Mouse (Mus musculus): ENCODE measurements around the gene Klf7. TPM values are rescaled to one million over a fixed set of nuclear protein-coding genes. Genes with fewer than 3 reads are reported as not detected.

The Klf7 gene
- 26.1 and 27.7 TPM in 2 replicates for polyA plus RNA-seq (2014; fragmentation: Nextera tagmentation; extraction: Ambion mirVana)

- DNase-seq (ENCODE audit: low spot score): peak; percentile 100
- under 1% methylated on average over 43 of the region's 82 CpGs for whole genome bisulfite sequencing
Observed at GRCm38 (mm10) chr1:64121559-64122465, at the start of gene Klf7. Gene Klf7 (minus strand): TSS chr1:64122282.

DNA sequence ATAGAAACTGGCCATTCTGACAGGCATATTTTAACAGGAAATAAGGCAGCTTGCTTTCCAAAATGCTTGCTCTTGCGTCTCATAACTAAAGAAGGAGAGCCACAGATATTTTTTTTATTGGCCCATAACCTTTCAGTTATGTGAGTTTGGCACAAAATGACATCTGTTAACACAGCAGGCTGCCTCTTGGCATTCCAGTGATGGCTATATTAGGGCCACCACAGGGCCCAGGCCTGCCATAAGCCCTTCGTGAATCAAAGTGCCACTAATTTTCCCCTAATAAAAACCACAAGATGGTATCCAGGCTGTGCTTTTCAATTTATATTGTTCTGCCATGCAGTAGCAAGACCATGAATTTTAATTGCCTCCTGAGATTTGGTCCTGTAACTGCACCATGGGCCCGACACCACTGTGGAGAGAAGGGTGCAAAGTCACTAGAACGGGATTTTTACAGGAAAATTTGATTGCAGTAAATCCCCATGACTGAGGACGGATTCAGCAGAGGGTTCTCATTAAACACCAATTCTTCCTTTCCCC, 42.5 kb upstream of the Klf7 start:
- WGBS: 61% methylated on average over 5 of the region's 5 CpGs
- no peaks in the 10 kb centered on the region for H3K4me1 ChIP-seq (ENCODE audit: control insufficient read depth, insufficient read depth, low read length)
- no peaks in the 10 kb centered on the region for H3K9me3 ChIP-seq (ENCODE audit: control insufficient read depth, low read length)
- H3K9ac ChIP-seq (ENCODE audit: low read depth, low read length): no peak overlapping the region
- ATAC-seq (ENCODE audit: low read depth) (no peak), DNase-seq (ENCODE audit: low spot score) (no peak)
- no peaks in the 10 kb centered on the region for H3K36me3 ChIP-seq (ENCODE audit: control insufficient read depth, insufficient read depth, low read length)
- no peaks in the 10 kb centered on the region for H3K27me3 ChIP-seq (replicated peaks; ENCODE audit: control insufficient read depth, insufficient read depth, low read length)
- no peak overlapping the region for H3K27ac ChIP-seq (replicated peaks; ENCODE audit: low read depth, low read length)
- H3K4me3 ChIP-seq (ENCODE audit: low read depth, low read length): no peak overlapping the region
- no peak overlapping the region for H3K4me2 ChIP-seq (ENCODE audit: low read depth, low read length)

More at GRCm38 (mm10) chr1:64121559-64122465, at the start of gene Klf7:
- H3K4me2 ChIP-seq (ENCODE audit: low read depth, low read length): peak within 1 kb of the TSS; percentile 87
- no peaks in the 10 kb centered on the region for H3K36me3 ChIP-seq (ENCODE audit: control insufficient read depth, insufficient read depth, low read length)
- peak within 1 kb of the TSS; percentile 62 for H3K4me3 ChIP-seq (ENCODE audit: low read depth, low read length)
- H3K4me1 ChIP-seq (ENCODE audit: control insufficient read depth, insufficient read depth, low read length): peaks cover 21% of the 10 kb centered on the region
- no peaks in the 10 kb centered on the region for H3K9me3 ChIP-seq (ENCODE audit: control insufficient read depth, low read length)
- H3K27me3 ChIP-seq (replicated peaks; ENCODE audit: control insufficient read depth, insufficient read depth, low read length): no peaks in the 10 kb centered on the region
- H3K27ac ChIP-seq (replicated peaks; ENCODE audit: low read depth, low read length): peak within 1 kb of the TSS; percentile 100
- peak; percentile 96 for ATAC-seq (ENCODE audit: low read depth)
- peak within 1 kb of the TSS; percentile 96 for H3K9ac ChIP-seq (ENCODE audit: low read depth, low read length)

DNA sequence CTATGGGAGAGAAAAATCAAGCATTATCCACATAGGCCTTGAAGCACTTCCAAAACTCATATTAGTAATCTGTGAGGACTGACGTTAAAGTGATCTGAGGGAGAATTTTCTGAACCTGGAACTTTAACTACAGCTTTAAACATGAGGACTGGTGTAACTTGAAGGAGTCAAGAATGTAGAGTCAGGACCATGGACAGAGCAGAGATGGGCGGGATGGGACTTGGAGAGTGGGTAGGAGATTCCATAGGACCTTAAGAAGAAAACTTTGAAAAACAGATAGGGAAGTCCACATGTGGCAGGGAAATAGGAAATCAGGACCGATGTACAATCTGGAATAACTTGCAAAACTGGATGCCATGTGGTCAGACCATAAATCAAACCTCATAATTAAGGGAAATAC, 36.7 kb upstream of the Klf7 start:
- 36% methylated on average over 3 of the region's 3 CpGs for WGBS
- H3K4me2 ChIP-seq (ENCODE audit: low read depth, low read length): no peak overlapping the region
- ATAC-seq (ENCODE audit: low read depth) (no peak), DNase-seq (ENCODE audit: low spot score) (peak; percentile 75)
- H3K9me3 ChIP-seq (ENCODE audit: control insufficient read depth, low read length): no peaks in the 10 kb centered on the region
- no peaks in the 10 kb centered on the region for H3K4me1 ChIP-seq (ENCODE audit: control insufficient read depth, insufficient read depth, low read length)
- H3K36me3 ChIP-seq (ENCODE audit: control insufficient read depth, insufficient read depth, low read length): no peaks in the 10 kb centered on the region
- H3K27me3 ChIP-seq (replicated peaks; ENCODE audit: control insufficient read depth, insufficient read depth, low read length): no peaks in the 10 kb centered on the region
- H3K27ac ChIP-seq (replicated peaks; ENCODE audit: low read depth, low read length): no peak overlapping the region
- H3K4me3 ChIP-seq (ENCODE audit: low read depth, low read length): no peak overlapping the region
- no peak overlapping the region for H3K9ac ChIP-seq (ENCODE audit: low read depth, low read length)

DNA sequence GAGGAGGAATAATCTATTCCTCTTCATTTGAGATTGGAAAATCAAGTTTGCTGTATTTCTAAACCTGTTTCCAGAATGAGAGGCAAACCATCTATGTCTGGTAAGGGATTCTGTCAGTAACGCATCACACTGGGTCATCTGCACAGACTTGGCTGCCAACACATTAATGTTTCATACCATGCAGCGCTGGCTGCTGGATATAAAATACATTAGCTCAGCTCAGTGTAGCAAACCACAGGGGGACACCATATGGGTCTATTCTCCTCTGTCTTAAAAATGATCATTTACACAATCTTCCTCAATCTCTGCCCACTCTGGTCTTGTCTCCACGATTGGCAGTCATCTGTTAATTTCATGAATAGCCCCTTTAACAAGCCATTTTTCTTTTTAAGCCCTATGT, 27.1 kb upstream of the Klf7 start:
- no peaks in the 10 kb centered on the region for H3K36me3 ChIP-seq (ENCODE audit: control insufficient read depth, insufficient read depth, low read length)
- H3K4me2 ChIP-seq (ENCODE audit: low read depth, low read length): no peak overlapping the region
- H3K27me3 ChIP-seq (replicated peaks; ENCODE audit: control insufficient read depth, insufficient read depth, low read length): no peaks in the 10 kb centered on the region
- no peak overlapping the region for H3K9ac ChIP-seq (ENCODE audit: low read depth, low read length)
- no peaks in the 10 kb centered on the region for H3K4me1 ChIP-seq (ENCODE audit: control insufficient read depth, insufficient read depth, low read length)
- WGBS: 87% methylated on average over 3 of the region's 3 CpGs
- ATAC-seq (ENCODE audit: low read depth) (no peak), DNase-seq (ENCODE audit: low spot score) (no peak)
- H3K27ac ChIP-seq (replicated peaks; ENCODE audit: low read depth, low read length): no peak overlapping the region
- H3K4me3 ChIP-seq (ENCODE audit: low read depth, low read length): no peak overlapping the region
- no peaks in the 10 kb centered on the region for H3K9me3 ChIP-seq (ENCODE audit: control insufficient read depth, low read length)

- no peak overlapping the region for H3K4me3 ChIP-seq (ENCODE audit: low read depth, low read length)
- peak; percentile 65 for DNase-seq (ENCODE audit: low spot score)
Observed at GRCm38 (mm10) chr1:64142691-64143445, 20.8 kb upstream of the Klf7 start.

DNA sequence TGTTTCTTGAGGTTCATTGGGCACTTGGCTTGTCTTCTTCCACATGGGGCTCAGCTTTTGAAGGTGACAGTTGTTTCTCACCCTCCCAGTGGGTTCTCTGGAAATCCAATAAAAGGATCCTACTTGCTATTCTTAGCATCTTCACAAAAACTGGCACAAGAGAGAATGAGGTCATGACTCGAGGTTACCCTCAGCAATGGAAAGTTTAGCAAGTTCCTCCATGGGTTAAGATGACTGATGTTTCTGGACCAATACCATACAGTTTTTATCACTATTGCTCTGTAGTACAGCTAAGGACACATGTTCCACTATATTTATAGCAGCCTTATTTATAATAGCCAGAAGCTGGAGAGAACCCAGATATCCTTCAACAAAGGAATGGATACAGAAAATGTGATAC, 12.4 kb upstream of the Klf7 start:
- Histone ChIP-seq H3K27ac (replicated peaks; ENCODE audit: low read depth, low read length) (no peak overlapping the region), H3K9me3 (ENCODE audit: control insufficient read depth, low read length) (no peaks in the 10 kb centered on the region), H3K36me3 (ENCODE audit: control insufficient read depth, insufficient read depth, low read length) (no peaks in the 10 kb centered on the region), H3K27me3 (replicated peaks; ENCODE audit: control insufficient read depth, insufficient read depth, low read length) (no peaks in the 10 kb centered on the region), H3K4me1 (ENCODE audit: control insufficient read depth, insufficient read depth, low read length) (no peaks in the 10 kb centered on the region), H3K9ac (ENCODE audit: low read depth, low read length) (no peak overlapping the region), H3K4me3 (ENCODE audit: low read depth, low read length) (no peak overlapping the region), H3K4me2 (ENCODE audit: low read depth, low read length) (no peak overlapping the region)
- no peak for DNase-seq (ENCODE audit: low spot score)
- no peak for ATAC-seq (ENCODE audit: low read depth)
- WGBS: 71% methylated on average over 1 of the region's 1 CpGs

More at GRCm38 (mm10) chr1:64142691-64143445, 20.8 kb upstream of the Klf7 start:
- H3K27ac ChIP-seq (replicated peaks; ENCODE audit: low read depth, low read length): no peak overlapping the region
- no peak overlapping the region for H3K4me2 ChIP-seq (ENCODE audit: low read depth, low read length)
- no peaks in the 10 kb centered on the region for H3K27me3 ChIP-seq (replicated peaks; ENCODE audit: control insufficient read depth, insufficient read depth, low read length)
- no peaks in the 10 kb centered on the region for H3K36me3 ChIP-seq (ENCODE audit: control insufficient read depth, insufficient read depth, low read length)
- no peaks in the 10 kb centered on the region for H3K9me3 ChIP-seq (ENCODE audit: control insufficient read depth, low read length)
- no peaks in the 10 kb centered on the region for H3K4me1 ChIP-seq (ENCODE audit: control insufficient read depth, insufficient read depth, low read length)
- no peak for ATAC-seq (ENCODE audit: low read depth)
- 47% methylated on average over 6 of the region's 6 CpGs for WGBS
- H3K9ac ChIP-seq (ENCODE audit: low read depth, low read length): no peak overlapping the region

DNA sequence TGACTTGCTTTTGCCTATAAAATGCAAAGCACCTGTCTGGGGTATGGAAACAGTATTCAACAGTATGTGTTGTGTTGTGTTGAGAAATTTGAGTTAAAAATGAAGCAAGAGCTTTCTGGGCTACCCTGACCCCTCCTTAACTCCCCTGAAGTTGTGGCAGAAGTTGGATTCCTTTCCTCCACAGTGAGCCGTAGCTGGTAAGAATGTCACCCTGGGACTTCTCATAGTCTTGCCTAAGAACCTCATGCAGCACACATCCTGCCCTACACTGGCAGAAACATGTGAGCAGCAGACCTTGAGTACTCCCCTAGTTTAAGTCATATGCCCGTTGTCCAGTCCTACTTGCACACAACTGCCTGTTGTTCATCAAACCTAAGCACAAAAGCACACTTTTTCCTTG, 4.7 kb upstream of the Klf7 start:
- H3K4me3 ChIP-seq (ENCODE audit: low read depth, low read length): no peak overlapping the region
- no peaks in the 10 kb centered on the region for H3K36me3 ChIP-seq (ENCODE audit: control insufficient read depth, insufficient read depth, low read length)
- 85% methylated on average over 2 of the region's 2 CpGs for WGBS
- H3K9ac ChIP-seq (ENCODE audit: low read depth, low read length): no peak overlapping the region
- H3K4me1 ChIP-seq (ENCODE audit: control insufficient read depth, insufficient read depth, low read length): 0 out of 2 replicates have a peak, but pooled peaks cover 8% of the 10 kb centered on the region
- no peaks in the 10 kb centered on the region for H3K27me3 ChIP-seq (replicated peaks; ENCODE audit: control insufficient read depth, insufficient read depth, low read length)
- H3K9me3 ChIP-seq (ENCODE audit: control insufficient read depth, low read length): no peaks in the 10 kb centered on the region
- DNase-seq (ENCODE audit: low spot score): no peak
- H3K27ac ChIP-seq (replicated peaks; ENCODE audit: low read depth, low read length): no peak overlapping the region
- no peak overlapping the region for H3K4me2 ChIP-seq (ENCODE audit: low read depth, low read length)
- ATAC-seq (ENCODE audit: low read depth): no peak

DNA sequence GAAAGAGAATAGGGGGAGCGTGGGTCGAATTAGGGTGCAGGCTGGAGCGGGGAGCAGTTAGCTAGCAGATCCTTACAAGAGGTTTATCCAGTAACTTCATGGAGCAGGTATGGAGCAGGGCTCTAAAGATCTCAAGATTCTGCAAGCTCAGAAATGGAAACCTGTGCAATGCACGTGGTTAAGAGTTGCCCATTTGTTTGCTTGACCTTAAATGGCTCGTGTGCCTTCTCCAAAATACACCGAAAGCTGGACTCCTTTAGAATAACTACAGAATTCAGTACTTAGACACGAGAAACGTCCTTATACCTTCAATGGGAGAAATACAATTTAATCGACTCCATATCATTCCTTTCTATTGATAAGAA, 366 bp upstream of the Klf7 start:
- 20% methylated on average over 9 of the region's 9 CpGs for WGBS
- ATAC-seq (ENCODE audit: low read depth): no peak

More for the DNA sequence above, 366 bp upstream of the Klf7 start:
- no peaks in the 10 kb centered on the region for H3K27me3 ChIP-seq (replicated peaks; ENCODE audit: control insufficient read depth, insufficient read depth, low read length)
- no peak for DNase-seq (ENCODE audit: low spot score)
- H3K9ac ChIP-seq (ENCODE audit: low read depth, low read length): peak overlapping the region; percentile 96
- H3K4me2 ChIP-seq (ENCODE audit: low read depth, low read length): peak overlapping the region; percentile 87
- H3K9me3 ChIP-seq (ENCODE audit: control insufficient read depth, low read length): no peaks in the 10 kb centered on the region
- peak overlapping the region; percentile 100 for H3K27ac ChIP-seq (replicated peaks; ENCODE audit: low read depth, low read length)
- peaks cover 21% of the 10 kb centered on the region for H3K4me1 ChIP-seq (ENCODE audit: control insufficient read depth, insufficient read depth, low read length)
- H3K36me3 ChIP-seq (ENCODE audit: control insufficient read depth, insufficient read depth, low read length): no peaks in the 10 kb centered on the region
- H3K4me3 ChIP-seq (ENCODE audit: low read depth, low read length): peak overlapping the region; percentile 62
